Mouse (Mus musculus): ENCODE measurements around the gene Cyp1b1. TPM values are rescaled to one million over a fixed set of nuclear protein-coding genes. Genes with fewer than 3 reads are reported as not detected.

Cyp1b1 gene
- polyA plus RNA-seq, 1 experiment from 2014 or later, result 6.1 TPM

DNA sequence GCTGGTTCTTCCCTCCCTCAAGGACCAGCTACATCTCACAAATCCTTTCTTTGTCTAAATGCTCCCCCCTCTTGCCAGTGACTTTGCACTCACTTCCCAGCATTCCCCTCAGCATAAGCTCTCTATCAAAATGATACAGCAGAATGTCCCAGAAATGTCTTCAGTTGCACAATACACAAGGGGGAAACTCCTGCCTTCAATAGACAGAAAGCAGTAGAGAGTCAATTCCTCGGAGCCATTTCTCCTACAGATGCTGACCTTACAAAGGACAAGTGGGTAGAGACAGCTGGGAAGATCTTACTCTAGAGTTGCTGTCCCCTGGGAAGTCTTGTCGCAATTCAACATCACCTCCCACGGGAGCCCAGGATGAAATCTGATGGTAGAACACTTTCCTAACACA is 22.7 kb upstream of the Cyp1b1 start:
- Histone ChIP-seq H3K36me3 (replicated peaks) (no peaks in the 10 kb centered on the region), H3K27me3 (replicated peaks; ENCODE audit: low read depth, poor library complexity, severe bottlenecking) (peaks cover 16% of the 10 kb centered on the region; the same call in 1 of the 2 replicates), H3K4me3 (no peak overlapping the region), H3K9me3 (no peaks in the 10 kb centered on the region), H3K4me1 (peaks cover 44% of the 10 kb centered on the region), H3K27ac (replicated peaks) (0 out of 2 replicates have a peak overlapping the region, but pooled peaks have one; percentile 12)
- no peak for DNase-seq (ENCODE audit: low spot score)
- 69% methylated on average over 3 of the region's 3 CpGs for WGBS

DNA sequence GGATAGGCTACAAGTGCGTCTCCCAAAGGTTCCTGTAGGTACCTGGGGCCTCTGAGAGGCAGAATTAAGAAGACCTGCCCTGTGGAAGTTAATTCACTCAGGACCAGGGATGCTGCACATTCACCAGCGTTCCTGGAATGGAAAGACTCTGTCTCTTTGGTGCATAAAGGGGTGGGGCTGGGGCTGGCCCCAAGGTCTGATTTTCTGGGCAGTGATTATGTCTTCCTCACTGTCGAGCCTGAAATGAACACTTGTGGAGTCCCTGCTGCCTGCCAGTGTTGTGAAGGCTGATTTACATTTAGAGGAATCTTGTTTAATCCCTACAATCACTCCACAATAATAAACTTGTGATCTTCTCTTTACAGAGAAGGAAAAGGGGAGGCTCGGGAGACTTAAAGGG is 18.2 kb upstream of the Cyp1b1 start:
- Histone ChIP-seq H3K27me3 (replicated peaks; ENCODE audit: low read depth, poor library complexity, severe bottlenecking) (peaks cover 22% of the 10 kb centered on the region), H3K4me1 (peaks cover 55% of the 10 kb centered on the region)
- WGBS, result 58% methylated on average over 4 of the region's 4 CpGs

DNA sequence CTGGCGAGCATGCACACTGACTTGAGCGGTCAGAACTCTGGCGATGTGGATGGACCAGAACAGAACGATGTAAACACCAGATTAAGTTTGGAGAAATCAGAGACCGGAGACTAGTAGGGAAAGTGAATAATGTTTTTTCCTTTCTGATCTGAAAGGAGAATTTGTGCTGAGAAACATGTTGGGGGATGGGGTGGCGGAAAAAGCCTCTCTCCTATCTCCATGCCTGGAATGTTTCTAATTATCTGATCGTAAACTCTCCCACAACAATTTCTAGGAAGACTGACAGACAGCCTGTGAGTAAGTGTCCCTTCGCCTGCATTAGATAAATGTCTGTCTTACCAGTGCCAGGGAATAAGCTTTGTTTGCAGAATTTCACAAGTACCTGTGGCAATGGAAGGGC is 16.1 kb upstream of the Cyp1b1 start:
- 46% methylated on average over 8 of the region's 8 CpGs for WGBS
- H3K4me3 ChIP-seq, result peak overlapping the region; percentile 13; the same call in 1 of the 2 replicates
- H3K36me3 ChIP-seq (replicated peaks), result no peaks in the 10 kb centered on the region
- H3K9me3 ChIP-seq, result no peaks in the 10 kb centered on the region
- no peak overlapping the region; the same call in 1 of the 2 replicates for H3K27ac ChIP-seq (replicated peaks)
- H3K4me1 ChIP-seq, result peaks cover 50% of the 10 kb centered on the region
- no peak for DNase-seq (ENCODE audit: low spot score)
- H3K27me3 ChIP-seq (replicated peaks; ENCODE audit: low read depth, poor library complexity, severe bottlenecking), result peaks cover 30% of the 10 kb centered on the region

More for the DNA sequence above, 18.2 kb upstream of the Cyp1b1 start:
- DNase-seq (ENCODE audit: low spot score), result no peak
- Histone ChIP-seq H3K9me3 (no peaks in the 10 kb centered on the region), H3K4me3 (no peak overlapping the region), H3K27ac (replicated peaks) (peak overlapping the region; percentile 35; the same call in 1 of the 2 replicates), H3K36me3 (replicated peaks) (no peaks in the 10 kb centered on the region)

DNA sequence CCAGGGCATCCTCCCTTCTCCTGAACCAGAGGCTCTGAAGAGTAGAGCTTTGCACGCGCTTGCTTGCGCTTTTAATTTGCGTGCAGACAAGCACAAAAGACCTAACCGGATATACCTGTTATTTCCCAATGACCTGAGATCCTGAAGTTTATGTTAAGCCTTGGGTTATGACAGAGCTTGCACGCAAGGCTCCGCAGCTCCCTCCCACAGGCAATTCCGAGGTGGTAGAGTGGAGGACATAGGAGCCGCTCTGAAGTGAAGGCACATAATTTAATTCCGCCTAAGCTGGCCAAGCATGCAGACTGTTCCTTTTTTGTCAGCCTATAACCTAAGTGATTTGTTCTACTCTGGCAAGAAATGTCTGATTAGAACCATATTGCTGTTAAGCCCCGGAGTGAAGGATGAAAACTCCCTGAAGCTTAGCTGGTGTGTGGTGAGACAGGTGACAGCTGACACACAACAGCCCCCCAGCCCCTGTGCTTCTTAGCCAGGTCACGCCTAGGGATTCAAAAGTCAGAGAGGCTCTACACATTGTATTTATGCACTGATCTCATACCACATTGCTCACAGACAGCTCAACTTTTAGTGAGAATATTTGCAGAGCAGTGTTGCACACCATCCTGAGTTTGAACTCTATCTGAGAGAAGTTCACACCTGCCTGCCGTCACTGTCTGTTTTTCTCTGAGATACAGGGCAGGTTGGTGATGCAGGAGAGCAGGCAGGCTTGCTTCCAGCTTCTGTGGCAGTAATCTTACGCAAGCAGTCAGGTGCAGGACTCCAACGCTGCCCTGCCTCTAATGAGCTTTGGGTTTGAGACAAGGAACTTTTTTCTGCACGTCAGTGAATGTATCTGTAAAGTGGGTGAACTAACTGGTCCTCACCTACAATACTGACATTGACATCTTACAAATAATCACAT is 14.0 kb upstream of the Cyp1b1 start:
- 29% methylated on average over 16 of the region's 16 CpGs for WGBS
- DNase-seq (ENCODE audit: low spot score), result peak; percentile 56
- H3K36me3 ChIP-seq (replicated peaks), result no peaks in the 10 kb centered on the region
- H3K4me3 ChIP-seq, result peak overlapping the region; percentile 37
- no peaks in the 10 kb centered on the region for H3K9me3 ChIP-seq
- H3K4me1 ChIP-seq, result peaks cover 49% of the 10 kb centered on the region
- peak overlapping the region; percentile 65 for H3K27ac ChIP-seq (replicated peaks)
- peaks cover 36% of the 10 kb centered on the region for H3K27me3 ChIP-seq (replicated peaks; ENCODE audit: low read depth, poor library complexity, severe bottlenecking)

DNA sequence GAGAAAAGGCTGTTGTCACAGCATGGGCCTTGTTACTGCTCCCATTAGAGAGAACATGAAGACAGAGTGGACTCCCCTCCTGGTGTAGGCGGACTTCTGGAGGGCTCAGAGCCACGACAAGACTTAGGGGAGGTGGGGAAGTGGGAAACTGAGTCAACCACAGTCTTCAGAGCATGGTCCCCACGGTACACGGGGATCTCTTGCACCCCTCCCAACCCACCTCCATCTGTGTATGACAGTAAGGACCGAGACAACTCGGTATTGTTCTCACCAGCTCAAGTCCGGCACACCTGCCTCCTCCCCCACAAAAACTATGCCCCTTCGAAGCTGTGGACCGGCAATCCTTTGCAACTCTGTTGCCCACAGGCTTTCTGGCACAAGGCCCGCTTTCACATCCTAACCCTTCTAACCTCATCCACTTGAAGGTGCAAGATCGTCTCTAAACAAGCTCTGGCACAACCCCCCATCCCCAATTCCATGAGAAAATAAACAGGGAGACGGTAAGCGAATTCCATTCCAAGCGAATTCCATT is 13.3 kb upstream of the Cyp1b1 start:
- peaks cover 42% of the 10 kb centered on the region for H3K4me1 ChIP-seq
- peaks cover 31% of the 10 kb centered on the region for H3K27me3 ChIP-seq (replicated peaks; ENCODE audit: low read depth, poor library complexity, severe bottlenecking)
- H3K36me3 ChIP-seq (replicated peaks), result no peaks in the 10 kb centered on the region
- 28% methylated on average over 14 of the region's 14 CpGs for WGBS
- peak overlapping the region; percentile 37 for H3K4me3 ChIP-seq
- peak; percentile 53 for DNase-seq (ENCODE audit: low spot score)
- no peaks in the 10 kb centered on the region for H3K9me3 ChIP-seq
- peak overlapping the region; percentile 65 for H3K27ac ChIP-seq (replicated peaks)

DNA sequence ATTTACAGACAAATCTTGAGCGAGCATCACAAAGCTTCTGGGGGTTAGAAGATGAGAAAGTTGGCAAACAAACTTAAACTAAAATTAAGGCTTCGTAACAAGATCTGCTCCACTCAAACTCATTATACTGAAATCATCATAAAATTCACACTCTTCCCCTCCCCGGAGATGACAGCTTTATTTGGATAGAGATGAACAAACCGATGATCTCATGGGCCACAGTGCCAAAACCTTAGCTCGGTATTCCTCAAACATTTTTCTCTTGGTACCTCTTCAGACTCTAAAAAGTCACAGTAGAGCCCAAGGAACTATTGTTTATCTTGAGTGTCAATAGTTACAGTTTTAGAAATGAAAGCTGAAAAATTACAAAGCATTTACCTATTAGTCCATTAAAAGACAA is 11.8 kb upstream of the Cyp1b1 start:
- no peak overlapping the region for H3K27ac ChIP-seq (replicated peaks)
- peaks cover 33% of the 10 kb centered on the region for H3K4me1 ChIP-seq
- H3K36me3 ChIP-seq (replicated peaks), result no peaks in the 10 kb centered on the region
- no peak overlapping the region for H3K4me3 ChIP-seq
- peaks cover 31% of the 10 kb centered on the region for H3K27me3 ChIP-seq (replicated peaks; ENCODE audit: low read depth, poor library complexity, severe bottlenecking)
- WGBS, result 90% methylated on average over 5 of the region's 5 CpGs
- no peaks in the 10 kb centered on the region for H3K9me3 ChIP-seq
- DNase-seq (ENCODE audit: low spot score), result no peak

DNA sequence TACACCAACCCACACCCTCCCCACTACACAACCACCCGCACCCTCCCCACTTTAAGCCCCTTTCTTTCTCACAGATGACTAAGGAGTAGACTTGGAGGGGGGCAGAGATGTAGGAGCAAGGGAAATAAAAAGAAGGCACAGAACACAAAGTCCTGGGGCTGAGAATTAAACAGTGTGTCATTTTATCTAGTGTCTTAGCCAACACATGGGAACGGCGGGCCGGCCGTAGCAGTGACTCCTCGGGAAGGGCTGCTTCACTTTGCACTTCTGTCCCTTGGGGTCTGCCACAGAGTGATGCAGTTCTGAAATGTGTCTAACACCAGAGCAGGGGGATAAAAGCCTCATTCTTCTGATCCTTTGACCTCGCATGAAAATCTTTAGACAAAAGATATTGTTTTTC is 5.8 kb upstream of the Cyp1b1 start:
- Histone ChIP-seq H3K36me3 (replicated peaks) (no peaks in the 10 kb centered on the region), H3K27me3 (replicated peaks; ENCODE audit: low read depth, poor library complexity, severe bottlenecking) (peaks cover 48% of the 10 kb centered on the region), H3K27ac (replicated peaks) (no peak overlapping the region), H3K9me3 (no peaks in the 10 kb centered on the region), H3K4me3 (no peak overlapping the region), H3K4me1 (peaks cover 10% of the 10 kb centered on the region)
- WGBS, result 64% methylated on average over 7 of the region's 7 CpGs
- no peak for DNase-seq (ENCODE audit: low spot score)

DNA sequence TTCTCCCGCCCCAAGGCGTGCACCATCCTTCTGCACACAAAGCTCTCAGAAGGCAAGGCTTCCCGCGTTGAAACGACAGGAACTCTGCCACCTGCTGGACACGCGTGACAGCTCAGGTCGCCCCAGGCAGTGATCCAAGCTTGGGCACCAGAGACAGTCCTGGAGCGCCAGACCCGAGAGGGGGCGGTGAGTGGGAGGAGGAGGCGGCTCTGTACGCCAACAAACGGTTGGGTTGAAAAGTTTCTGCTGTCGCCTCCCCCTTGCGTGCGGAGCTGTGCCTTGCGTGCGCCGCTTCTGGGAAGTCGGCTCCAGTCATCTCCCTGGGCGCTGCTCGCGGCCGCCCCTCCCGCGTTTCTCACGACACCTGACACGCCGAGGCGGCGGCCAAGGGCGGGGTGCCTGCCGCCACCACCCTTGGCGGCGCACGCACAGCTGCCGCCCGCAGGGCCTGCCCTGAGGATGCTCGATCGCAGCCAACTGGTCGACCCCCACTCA is 835 bp upstream of the Cyp1b1 start:
- H3K4me1 ChIP-seq, result peaks cover 43% of the 10 kb centered on the region
- H3K9me3 ChIP-seq, result no peaks in the 10 kb centered on the region
- no peaks in the 10 kb centered on the region for H3K36me3 ChIP-seq (replicated peaks)
- H3K27ac ChIP-seq (replicated peaks), result peak overlapping the region; percentile 73
- under 1% methylated on average over 42 of the region's 42 CpGs for WGBS
- H3K4me3 ChIP-seq, result peak overlapping the region; percentile 63
- H3K27me3 ChIP-seq (replicated peaks; ENCODE audit: low read depth, poor library complexity, severe bottlenecking), result peaks cover 94% of the 10 kb centered on the region
- peak; percentile 94 for DNase-seq (ENCODE audit: low spot score)

DNA sequence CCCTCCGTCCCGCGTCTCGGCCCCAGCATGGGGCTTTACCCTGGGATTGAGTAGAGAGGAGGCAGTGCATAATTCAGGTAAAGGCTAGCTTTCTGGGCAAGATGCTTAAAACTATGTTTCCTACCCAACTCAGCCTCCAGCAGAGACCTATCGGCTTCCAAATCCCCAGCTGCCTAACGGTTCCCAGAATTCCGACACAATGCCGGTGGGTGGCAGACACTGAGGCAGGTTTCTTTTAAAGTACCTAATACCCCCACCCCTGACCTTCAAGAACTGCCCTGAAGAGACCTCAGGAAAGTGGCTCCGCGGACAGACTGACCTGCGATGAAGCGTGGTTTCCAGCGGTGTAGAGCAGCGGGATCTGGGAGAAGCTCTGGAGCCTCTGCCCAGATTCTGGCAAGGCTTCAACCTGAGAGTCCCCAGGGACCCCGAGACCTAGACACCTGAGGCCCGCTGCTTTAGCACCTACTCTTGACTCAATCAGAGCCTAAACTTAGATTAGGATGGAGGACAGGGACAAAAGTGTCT is 429 bp downstream of the Cyp1b1 start:
- H3K9me3 ChIP-seq, result no peaks in the 10 kb centered on the region
- peaks cover 99% of the 10 kb centered on the region for H3K27me3 ChIP-seq (replicated peaks; ENCODE audit: low read depth, poor library complexity, severe bottlenecking)
- WGBS, result under 1% methylated on average over 16 of the region's 16 CpGs
- peaks cover 48% of the 10 kb centered on the region for H3K4me1 ChIP-seq
- H3K36me3 ChIP-seq (replicated peaks), result no peaks in the 10 kb centered on the region
- peak overlapping the region; percentile 73 for H3K27ac ChIP-seq (replicated peaks)
- peak overlapping the region; percentile 63 for H3K4me3 ChIP-seq
- DNase-seq (ENCODE audit: low spot score), result no peak

DNA sequence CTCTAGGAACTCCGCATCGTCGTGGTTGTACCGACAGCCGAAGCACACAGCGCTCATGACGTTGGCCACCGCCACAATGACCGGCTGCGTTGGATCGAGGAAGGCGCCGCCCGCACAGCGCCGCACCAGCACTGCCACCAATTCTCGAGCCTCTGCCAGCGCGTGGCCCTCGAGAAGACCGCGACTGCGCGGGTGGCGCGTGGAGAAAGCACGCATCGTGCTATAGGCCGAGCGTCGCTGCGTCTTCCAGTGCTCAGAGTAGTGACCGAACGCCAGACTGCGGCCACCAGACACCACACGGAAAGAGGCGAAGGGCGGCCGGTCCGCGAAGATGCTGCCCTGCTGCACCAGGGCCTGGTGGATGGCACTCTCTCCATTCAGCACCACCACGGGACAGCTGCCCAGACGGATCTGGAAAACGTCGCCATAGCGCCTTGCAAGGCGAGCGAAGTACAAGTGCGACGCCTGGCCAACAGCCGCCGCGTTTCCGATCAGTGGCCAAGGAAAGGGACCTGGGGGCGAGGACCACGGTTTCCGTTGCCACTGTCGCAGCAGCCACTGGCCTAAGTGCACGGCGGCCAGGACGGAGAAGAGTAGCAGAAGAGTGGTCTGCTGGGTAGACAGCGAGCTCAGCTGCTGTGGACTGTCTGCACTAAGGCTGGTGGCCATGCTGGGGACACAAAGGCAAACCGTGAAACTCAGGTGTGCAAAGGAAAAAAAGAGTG is 1.1 kb downstream of the Cyp1b1 start:
- peak; percentile 74 for DNase-seq (ENCODE audit: low spot score)
- H3K27ac ChIP-seq (replicated peaks), result peak overlapping the region; percentile 73
- H3K4me1 ChIP-seq, result peaks cover 48% of the 10 kb centered on the region
- peak overlapping the region; percentile 63 for H3K4me3 ChIP-seq
- WGBS, result under 1% methylated on average over 63 of the region's 63 CpGs
- H3K36me3 ChIP-seq (replicated peaks), result no peaks in the 10 kb centered on the region
- peaks cover 99% of the 10 kb centered on the region for H3K27me3 ChIP-seq (replicated peaks; ENCODE audit: low read depth, poor library complexity, severe bottlenecking)
- H3K9me3 ChIP-seq, result no peaks in the 10 kb centered on the region

DNA sequence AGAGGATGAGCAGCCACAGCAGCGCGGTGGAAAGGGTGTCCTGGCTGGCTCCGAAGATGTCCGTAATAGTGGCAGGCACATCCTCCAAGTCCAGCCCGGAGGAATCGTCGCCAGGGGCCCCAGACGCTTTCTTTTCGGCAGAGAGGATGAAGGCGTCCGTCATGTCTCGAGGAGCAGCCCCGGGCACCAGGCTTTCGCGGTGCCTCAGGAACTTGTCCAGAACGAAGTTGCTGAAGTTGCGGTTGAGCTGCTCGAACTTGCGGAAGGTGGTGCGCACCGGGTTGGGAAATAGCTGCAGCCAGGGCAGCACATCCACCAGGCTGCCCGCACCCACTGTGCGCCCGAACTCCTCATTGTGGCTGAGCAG is 1.6 kb downstream of the Cyp1b1 start:
- H3K27me3 ChIP-seq (replicated peaks; ENCODE audit: low read depth, poor library complexity, severe bottlenecking), result peaks cover 96% of the 10 kb centered on the region
- peak overlapping the region; percentile 63 for H3K4me3 ChIP-seq
- H3K27ac ChIP-seq (replicated peaks), result peak overlapping the region; percentile 73
- peak; percentile 70 for DNase-seq (ENCODE audit: low spot score)
- H3K9me3 ChIP-seq, result no peaks in the 10 kb centered on the region
- no peaks in the 10 kb centered on the region for H3K36me3 ChIP-seq (replicated peaks)
- peaks cover 53% of the 10 kb centered on the region for H3K4me1 ChIP-seq
- under 1% methylated on average over 24 of the region's 24 CpGs for WGBS

DNA sequence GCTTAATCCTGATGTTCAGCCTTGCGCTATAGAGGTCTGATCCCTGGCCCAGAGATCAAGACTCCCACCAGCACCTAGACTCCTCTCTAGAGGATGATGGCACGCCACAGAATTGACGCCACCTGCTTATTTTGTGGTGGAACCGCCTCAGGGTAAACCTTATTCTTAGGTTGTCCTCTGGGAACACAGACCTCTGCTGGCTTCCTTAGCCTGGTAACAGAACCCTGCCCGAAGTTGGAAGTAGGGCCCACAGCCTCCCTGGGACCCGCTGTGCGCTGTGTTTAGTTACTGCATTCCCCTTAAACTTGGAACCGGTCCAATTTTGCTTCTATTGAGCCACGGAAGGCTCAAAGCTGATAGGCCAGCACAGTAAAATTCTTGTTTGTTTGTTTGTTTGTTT is 2.3 kb downstream of the Cyp1b1 start:
- Histone ChIP-seq H3K27me3 (replicated peaks; ENCODE audit: low read depth, poor library complexity, severe bottlenecking) (peaks cover 89% of the 10 kb centered on the region), H3K4me1 (peaks cover 60% of the 10 kb centered on the region), H3K27ac (replicated peaks) (no peak overlapping the region), H3K36me3 (replicated peaks) (no peaks in the 10 kb centered on the region), H3K4me3 (peak overlapping the region; percentile 63), H3K9me3 (no peaks in the 10 kb centered on the region)
- 2% methylated on average over 9 of the region's 9 CpGs for WGBS
- peak; percentile 49 for DNase-seq (ENCODE audit: low spot score)

Measured in embryonic facial prominence, embryonic 10.5 days (tissue).